Mouse (Mus musculus) liver, embryonic 14.5 days (tissue): ENCODE results near the gene Dlg1. TPM values are rescaled to one million over a fixed set of nuclear protein-coding genes. Genes with fewer than 3 reads are reported as not detected.

ENCODE experiments used
- ATAC-seq: fragments of 200-750 bp; cut with Nextera tagmentation; 2 replicates; pipeline ENCODE4 v1.8.0; 2017; ENCODE audit warnings: moderate number of reproducible peaks, mild to moderate bottlenecking, moderate library complexity; ENCODE audit not compliant: insufficient read depth
- DNase-seq, 3 experiments: peaks; one replicate each; pipeline ENCODE4 v3.0.0-alpha.2; 2012 to 2013; ENCODE audit warnings: low read depth in 3 of 3, low spot score in 3 of 3
- H3K27ac ChIP-seq: fragments of 300-500 bp; sonication (generic); 2 replicates; pipeline ENCODE4 v1.5.1; 2014; ENCODE audit warnings: moderate library complexity, mild to moderate bottlenecking, control low read depth, inconsistent platforms
- H3K27me3 ChIP-seq: fragments of 300-500 bp; sonication (generic); 2 replicates; pipeline ENCODE4 v1.6.1; 2014; ENCODE audit warnings: mild to moderate bottlenecking, low read length, moderate library complexity; ENCODE audit not compliant: control insufficient read depth, insufficient read depth
- H3K36me3 ChIP-seq: fragments of 300-500 bp; sonication (generic); replicated peaks from 2 replicates; pipeline ENCODE4 v1.6.1; 2014; ENCODE audit warnings: low read depth; ENCODE audit not compliant: control insufficient read depth, insufficient read depth
- H3K4me1 ChIP-seq, 2 experiments: fragments of 200-500 bp in 1 of 2; fragments of 300-500 bp in 1 of 2; sonication (generic) in 1 of 2; replicated peaks; 2 replicates each; pipeline ENCODE4 v1.6.1; 2012 to 2014; ENCODE audit warnings: antibody characterized with exemption in 1 of 2, inconsistent platforms in 1 of 2, low read length in 1 of 2; ENCODE audit not compliant: control insufficient read depth in 2 of 2, insufficient read depth in 2 of 2
- H3K4me2 ChIP-seq: fragments of 300-500 bp; sonication (generic); 2 replicates; pipeline ENCODE4 v1.6.1; 2014; ENCODE audit warnings: low read depth, mild to moderate bottlenecking, control low read depth, moderate library complexity
- H3K4me3 ChIP-seq, 2 experiments: fragments of 200-500 bp in 1 of 2; fragments of 300-500 bp in 1 of 2; sonication (generic) in 1 of 2; 2 replicates each; pipeline ENCODE4 v1.5.1; 2012 to 2014; ENCODE audit warnings: low read depth in 2 of 2, low read length in 2 of 2, mild to moderate bottlenecking in 2 of 2, control low read depth in 1 of 2, inconsistent platforms in 1 of 2, moderate library complexity in 1 of 2; ENCODE audit not compliant: insufficient read depth in 1 of 2
- H3K9ac ChIP-seq: fragments of 300-500 bp; sonication (generic); replicated peaks from 2 replicates; pipeline ENCODE4 v1.6.1; 2014; ENCODE audit warnings: mild to moderate bottlenecking, control low read depth, moderate library complexity
- H3K9me3 ChIP-seq: fragments of 300-500 bp; sonication (generic); 2 replicates; pipeline ENCODE4 v1.6.1; 2016; ENCODE audit warnings: low read length, mixed read lengths; ENCODE audit not compliant: control insufficient read depth
- CTCF ChIP-seq: IDR thresholded peaks from 2 replicates; pipeline ENCODE4 v1.5.1; 2016; ENCODE audit warnings: antibody characterized with exemption, low read depth, control low read depth
- EP300 ChIP-seq: IDR thresholded peaks from 2 replicates; pipeline ENCODE4 v1.6.1; 2016; ENCODE audit warnings: antibody characterized with exemption, low read depth
- WGBS: fragments of 180-500 bp; shearing (Covaris S2); extraction: QIAGEN DNeasy Blood & Tissue Kit; methylation state at CpG from one replicate; pipeline ENCODE4 v1.1.7; 2014; ENCODE audit not compliant: insufficient replicate concordance; 5-methylcytosine and 5-hydroxymethylcytosine counted together
- polyA plus RNA-seq, 2 experiments: library from polyadenylated mRNA; depleted of rRNA in 1 of 2; stranded (reverse) in 1 of 2; unstranded in 1 of 2; fragments of >200 nt; fragmentation: Nextera tagmentation in 1 of 2; extraction: Ambion mirVana in 1 of 2; gene quantifications; 2 replicates each; pipeline versions ENCODE4 v1.2.1 to v1.2.3; 2012 to 2014

The Dlg1 gene
- polyA plus RNA-seq, 2 experiments: 7.3 to 12.9 TPM

GRCm38 (mm10) chr16:31630381-31630780 lies 32.9 kb upstream of the Dlg1 start:
- 78% methylated on average over 4 of the region's 4 CpGs for WGBS
- Histone ChIP-seq H3K9me3 (no peaks in the 10 kb centered on the region), H3K36me3 (no peaks in the 10 kb centered on the region), H3K4me1 (peaks cover 6 to 18% of the 10 kb centered on the region in 2 experiments; a peak in 3 of 4 replicates), H3K27me3 (no peaks in the 10 kb centered on the region), H3K27ac (no peak overlapping the region), H3K4me2 (no peak overlapping the region), H3K9ac (no peak overlapping the region), H3K4me3 (no peak overlapping the region)
- TF ChIP-seq CTCF (no peak), EP300 (no peak)
- DNase-seq (no peak), ATAC-seq (no peak)

DNA sequence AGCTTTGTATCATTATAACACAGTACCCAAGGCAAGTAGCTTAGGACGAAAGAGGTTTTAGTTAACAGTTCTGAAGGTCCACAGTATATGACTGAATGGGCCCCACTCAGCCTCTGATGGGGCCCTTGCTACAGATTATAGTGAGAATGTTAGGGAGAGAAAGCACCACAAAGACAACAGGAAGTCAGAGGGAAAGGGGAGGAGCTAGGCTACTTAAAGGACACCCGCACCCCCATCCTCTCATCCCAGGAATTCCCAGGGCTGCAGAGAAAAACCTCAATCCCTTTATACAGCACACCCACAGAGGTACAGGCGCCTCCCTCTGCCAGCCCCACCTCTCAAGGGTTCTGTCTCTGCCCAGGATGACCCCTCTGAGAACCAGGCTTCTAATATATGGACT lies 32.2 kb upstream of the Dlg1 start:
- TF ChIP-seq CTCF: no peak
- no peak for TF ChIP-seq EP300
- ATAC-seq: no peak
- Histone ChIP-seq H3K4me2 (no peak overlapping the region), H3K9me3 (no peaks in the 10 kb centered on the region), H3K9ac (no peak overlapping the region), H3K4me3 (no peak overlapping the region), H3K36me3 (no peaks in the 10 kb centered on the region), H3K27ac (no peak overlapping the region), H3K4me1 (peaks cover 0 to 11% of the 10 kb centered on the region in 2 experiments; a peak in 2 of 4 replicates), H3K27me3 (no peaks in the 10 kb centered on the region)
- no peak for DNase-seq
- WGBS: 69% methylated on average over 3 of the region's 3 CpGs

DNA sequence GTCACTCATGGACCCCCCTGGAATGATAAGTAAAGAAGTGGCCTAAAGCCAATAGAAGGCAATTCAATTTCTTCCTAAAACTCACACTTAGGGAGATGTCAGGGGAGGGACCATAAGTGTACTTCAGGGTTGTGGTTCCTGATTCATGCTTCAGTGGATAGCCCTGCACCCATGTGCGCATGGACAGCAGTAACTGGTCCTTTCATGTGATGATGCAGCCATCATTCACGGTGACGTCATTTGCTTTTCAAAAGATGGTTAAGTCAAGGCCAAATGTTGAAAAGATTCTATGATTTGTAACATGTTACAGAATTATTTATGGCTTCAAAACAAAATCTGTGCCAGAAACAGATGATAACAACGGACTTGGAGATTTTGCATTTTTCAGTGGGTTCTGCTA lies 28.9 kb upstream of the Dlg1 start:
- TF ChIP-seq EP300 (no peak), CTCF (no peak)
- H3K27me3 ChIP-seq: no peaks in the 10 kb centered on the region
- H3K4me2 ChIP-seq: no peak overlapping the region
- no peak overlapping the region for H3K4me3 ChIP-seq
- H3K4me1 ChIP-seq: peaks cover 0 to 7% of the 10 kb centered on the region in 2 experiments; a peak in 1 of 4 replicates
- H3K27ac ChIP-seq: no peak overlapping the region
- H3K9me3 ChIP-seq: no peaks in the 10 kb centered on the region
- no peaks in the 10 kb centered on the region for H3K36me3 ChIP-seq
- H3K9ac ChIP-seq: no peak overlapping the region
- no peak for ATAC-seq
- 86% methylated on average over 4 of the region's 4 CpGs for WGBS
- no peak for DNase-seq

- TF ChIP-seq EP300: no peak
- no peak for TF ChIP-seq CTCF
- Histone ChIP-seq H3K9ac (no peak overlapping the region), H3K9me3 (no peaks in the 10 kb centered on the region), H3K4me1 (no peaks in the 10 kb centered on the region), H3K27ac (no peak overlapping the region), H3K4me2 (no peak overlapping the region), H3K36me3 (no peaks in the 10 kb centered on the region), H3K27me3 (no peaks in the 10 kb centered on the region), H3K4me3 (no peak overlapping the region)
- WGBS: 64% methylated on average over 7 of the region's 7 CpGs
- ATAC-seq: no peak
- DNase-seq: no peak
These were observed 24.9 kb upstream of the Dlg1 start for GRCm38 (mm10) chr16:31638393-31638792.

DNA sequence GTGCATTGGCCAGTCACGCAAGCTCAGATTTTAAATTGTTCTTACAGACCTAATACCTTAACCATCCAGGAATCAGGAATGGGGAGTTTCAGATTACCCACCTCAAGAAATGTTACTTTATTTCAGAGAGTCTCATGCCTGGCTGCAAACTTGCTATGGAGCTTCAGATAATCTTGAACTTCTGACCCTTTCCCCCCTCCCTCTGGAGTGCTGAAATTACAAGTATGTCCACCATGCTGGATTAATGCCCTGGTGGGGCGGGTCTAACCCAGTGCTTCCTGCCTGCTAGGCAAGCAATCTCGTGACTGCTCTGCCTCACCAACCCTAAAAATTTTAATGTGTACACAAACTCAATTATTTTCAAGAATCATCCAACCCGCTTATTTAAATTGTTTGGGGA lies 23.3 kb upstream of the Dlg1 start:
- 53% methylated on average over 4 of the region's 4 CpGs for WGBS
- no peak overlapping the region for H3K9ac ChIP-seq
- H3K4me2 ChIP-seq: no peak overlapping the region
- DNase-seq (no peak), ATAC-seq (no peak)
- no peaks in the 10 kb centered on the region for H3K36me3 ChIP-seq
- no peaks in the 10 kb centered on the region for H3K4me1 ChIP-seq
- H3K4me3 ChIP-seq: no peak overlapping the region
- H3K9me3 ChIP-seq: no peaks in the 10 kb centered on the region
- no peak overlapping the region for H3K27ac ChIP-seq
- H3K27me3 ChIP-seq: no peaks in the 10 kb centered on the region
- no peak for TF ChIP-seq CTCF
- no peak for TF ChIP-seq EP300
